Mouse (Mus musculus) stomach, embryonic 15.5 days (tissue): Measurements from ENCODE around the gene Itgb4. TPM values are rescaled to one million over a fixed set of nuclear protein-coding genes. Genes with fewer than 3 reads are reported as not detected.

Experiments used
- ATAC-seq: fragments of 200-750 bp; cut with Nextera tagmentation; 2 replicates; pipeline ENCODE4 v1.8.0; 2017; ENCODE audit warnings: low read depth, moderate number of reproducible peaks, moderate TSS enrichment; ENCODE audit not compliant: insufficient read depth, low FRiP score
- H3K27ac ChIP-seq: fragments of 300-500 bp; sonication (generic); 2 replicates; pipeline ENCODE4 v1.5.1; 2015; ENCODE audit warnings: mild to moderate bottlenecking, inconsistent platforms
- H3K27me3 ChIP-seq: fragments of 300-500 bp; sonication (generic); replicated peaks from 2 replicates; pipeline ENCODE4 v1.6.1; 2015; ENCODE audit warnings: inconsistent platforms
- H3K36me3 ChIP-seq: fragments of 300-500 bp; sonication (generic); 2 replicates; pipeline ENCODE4 v1.6.1; 2015; ENCODE audit warnings: inconsistent platforms
- H3K4me1 ChIP-seq: fragments of 300-500 bp; sonication (generic); 2 replicates; pipeline ENCODE4 v1.6.1; 2015; ENCODE audit warnings: inconsistent platforms
- H3K4me2 ChIP-seq: fragments of 300-500 bp; sonication (generic); 2 replicates; pipeline ENCODE4 v1.6.1; 2015; ENCODE audit warnings: mild to moderate bottlenecking, inconsistent platforms
- H3K4me3 ChIP-seq: fragments of 300-500 bp; sonication (generic); replicated peaks from 2 replicates; pipeline ENCODE4 v1.5.1; 2015; ENCODE audit warnings: inconsistent platforms
- H3K9ac ChIP-seq: fragments of 300-500 bp; sonication (generic); 2 replicates; pipeline ENCODE4 v1.6.1; 2015; ENCODE audit warnings: inconsistent platforms
- H3K9me3 ChIP-seq: fragments of 300-500 bp; sonication (generic); 2 replicates; pipeline ENCODE4 v1.6.1; 2016; ENCODE audit warnings: inconsistent platforms
- WGBS: fragments of 180-500 bp; shearing (Covaris S2); methylation state at CpG from one replicate; pipeline ENCODE4 v1.1.7; 2015; 5-methylcytosine and 5-hydroxymethylcytosine counted together
- polyA plus RNA-seq: library from polyadenylated mRNA; unstranded; fragments of >200 nt; fragmentation: Nextera tagmentation; extraction: Ambion mirVana; gene quantifications from 2 replicates; pipeline ENCODE4 v1.2.1, GENCODE M21; 2015

Gene Itgb4
- polyA plus RNA-seq, 1 experiment from 2014 or later, result 13.5 TPM

DNA sequence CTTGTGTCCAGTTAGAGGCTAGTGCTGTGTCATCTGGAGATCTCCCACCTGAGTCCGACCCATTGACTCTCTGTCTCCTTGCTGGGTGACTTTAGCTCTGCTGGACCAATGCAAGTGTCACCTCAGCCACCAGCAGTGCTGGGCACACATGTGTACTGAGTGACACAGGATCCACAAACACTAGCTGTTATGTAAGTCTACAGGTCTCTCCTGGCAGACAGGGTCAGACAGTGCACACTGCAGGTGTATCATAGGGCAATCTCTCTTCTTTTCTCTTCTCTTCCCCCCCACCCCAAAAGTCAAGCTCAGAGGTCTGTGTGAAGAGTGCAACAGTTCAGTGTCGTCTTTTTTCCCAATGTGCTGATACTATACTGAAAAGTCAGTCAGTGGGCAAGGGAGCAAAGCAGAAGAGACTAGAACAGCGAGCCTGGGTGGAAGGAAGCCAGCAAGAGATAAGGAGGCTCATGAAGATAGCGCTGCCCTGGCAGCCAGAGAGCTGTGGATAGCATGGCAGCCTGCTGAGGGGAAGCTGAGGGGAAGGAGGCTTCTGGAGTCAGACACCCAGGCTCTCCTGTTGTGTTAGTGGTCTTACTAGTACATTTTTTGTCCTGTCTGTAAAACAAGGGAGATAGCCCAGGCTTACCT lies 82.8 kb downstream of the Itgb4 start:
- Histone ChIP-seq H3K4me3 (no peak overlapping the region), H3K4me1 (no peaks in the 10 kb centered on the region), H3K36me3 (peaks cover 74% of the 10 kb centered on the region), H3K4me2 (no peak overlapping the region), H3K9me3 (no peaks in the 10 kb centered on the region), H3K27me3 (no peaks in the 10 kb centered on the region), H3K9ac (no peak overlapping the region), H3K27ac (no peak overlapping the region)
- ATAC-seq, result no peak
- WGBS, result 81% methylated on average over 4 of the region's 4 CpGs

Other genes starting within 250 kb of the Itgb4 start
- gene Tmem94, start 209.3 kb upstream of the Itgb4 start, polyA plus RNA-seq, result 19.9 and 20.7 TPM in 2 replicates
- 11.7 and 13.1 TPM in 2 replicates for gene Caskin2, start 161.1 kb upstream of the Itgb4 start, polyA plus RNA-seq
- 28.2 and 30.6 TPM in 2 replicates for gene Tsen54, start 160.0 kb upstream of the Itgb4 start, polyA plus RNA-seq
- gene Llgl2, start 150.7 kb upstream of the Itgb4 start, polyA plus RNA-seq, result 60.4 and 61.5 TPM in 2 replicates
- gene Myo15b, start 116.3 kb upstream of the Itgb4 start, polyA plus RNA-seq, result 17.8 and 24.7 TPM in 2 replicates
- 3.5 and 5.5 TPM in 2 replicates for gene Smim5, start 74.7 kb upstream of the Itgb4 start, polyA plus RNA-seq
- gene Smim6, start 62.7 kb upstream of the Itgb4 start, polyA plus RNA-seq, result 40.9 and 43.0 TPM in 2 replicates
- 34.6 and 36.4 TPM in 2 replicates for gene Sap30bp, start 41.4 kb upstream of the Itgb4 start, polyA plus RNA-seq
- 16.3 and 21.9 TPM in 2 replicates for gene Recql5, start 41.2 kb upstream of the Itgb4 start, polyA plus RNA-seq
- gene Galk1, start 38.0 kb downstream of the Itgb4 start, polyA plus RNA-seq, result 186 and 208 TPM in 2 replicates
- gene H3f3b, start 53.3 kb downstream of the Itgb4 start, polyA plus RNA-seq, result 1,577 and 1,755 TPM in 2 replicates
- gene Unk, start 55.6 kb downstream of the Itgb4 start, polyA plus RNA-seq, result 27.3 and 33.2 TPM in 2 replicates
- gene Unc13d, start 103.3 kb downstream of the Itgb4 start, polyA plus RNA-seq, result 6.5 and 8.0 TPM in 2 replicates
- 70.4 and 77.6 TPM in 2 replicates for gene Wbp2, start 112.3 kb downstream of the Itgb4 start, polyA plus RNA-seq
- 27.6 and 30.9 TPM in 2 replicates for gene Trim47, start 152.5 kb downstream of the Itgb4 start, polyA plus RNA-seq
- 5.7 and 6.5 TPM in 2 replicates for gene Trim65, start 156.4 kb downstream of the Itgb4 start, polyA plus RNA-seq
- 94.8 and 102 TPM in 2 replicates for gene Mrpl38, start 164.2 kb downstream of the Itgb4 start, polyA plus RNA-seq
- 26.8 and 31.8 TPM in 2 replicates for gene Fbf1, start 193.5 kb downstream of the Itgb4 start, polyA plus RNA-seq
- 74.8 and 78.3 TPM in 2 replicates for gene Ten1, start 224.1 kb downstream of the Itgb4 start, polyA plus RNA-seq
- 33.6 and 38.1 TPM in 2 replicates for gene Acox1, start 224.3 kb downstream of the Itgb4 start, polyA plus RNA-seq